Mouse (Mus musculus) liver, adult 2 months (tissue): ENCODE data around the gene Gucy2c. TPM values are rescaled to one million over a fixed set of nuclear protein-coding genes. Genes with fewer than 3 reads are reported as not detected.
A peak's percentile ranks its signal among the peaks of the same experiment; 100 is the strongest.

Experiments
- DNase-seq: peaks from one replicate; pipeline ENCODE4 v3.0.0-alpha.2; 2011; ENCODE audit warnings: low read depth, low spot score; ENCODE audit errors: extremely low read depth
- H3K27ac ChIP-seq: fragments of 200-500 bp; replicated peaks from 2 replicates; pipeline ENCODE4 v1.5.1; 2012; ENCODE audit warnings: low read depth, mild to moderate bottlenecking, control low read depth, inconsistent platforms, low read length; ENCODE audit not compliant: insufficient read depth
- H3K27me3 ChIP-seq: fragments of 200-500 bp; 2 replicates; pipeline ENCODE4 v1.6.1; 2012; ENCODE audit warnings: mild to moderate bottlenecking, moderate library complexity, low read length, inconsistent platforms; ENCODE audit not compliant: control insufficient read depth, insufficient read depth
- H3K36me3 ChIP-seq: fragments of 200-500 bp; 2 replicates; pipeline ENCODE4 v1.6.1; 2012; ENCODE audit warnings: low read length, inconsistent platforms; ENCODE audit not compliant: control insufficient read depth, insufficient read depth
- H3K4me1 ChIP-seq: fragments of 200-500 bp; 2 replicates; pipeline ENCODE4 v1.6.1; 2011; ENCODE audit warnings: low read length; ENCODE audit not compliant: control insufficient read depth, insufficient read depth
- H3K4me3 ChIP-seq: fragments of 200-500 bp; 2 replicates; pipeline ENCODE4 v1.5.1; 2011; ENCODE audit warnings: low read depth, mild to moderate bottlenecking, control low read depth, low read length, moderate library complexity; ENCODE audit not compliant: insufficient read depth
- H3K79me2 ChIP-seq: fragments of 200-500 bp; 2 replicates; pipeline ENCODE4 v1.6.1; 2012; ENCODE audit warnings: inconsistent platforms, mild to moderate bottlenecking, low read length, moderate library complexity; ENCODE audit not compliant: control insufficient read depth, insufficient read depth
- H3K9ac ChIP-seq: fragments of 200-500 bp; 2 replicates; pipeline ENCODE4 v1.6.1; 2012; ENCODE audit warnings: low read depth, mild to moderate bottlenecking, control low read depth, inconsistent platforms, low read length
- CTCF ChIP-seq: fragments of 200-500 bp; IDR thresholded peaks from 2 replicates; pipeline ENCODE4 v1.5.1; 2011; ENCODE audit warnings: low read depth, low read length, control low read depth
- POLR2A ChIP-seq: fragments of 200-500 bp; IDR thresholded peaks from 2 replicates; pipeline ENCODE4 v1.6.1; 2011; ENCODE audit warnings: low read length, control low read depth; ENCODE audit not compliant: insufficient read depth; ENCODE audit errors: extremely low read depth
- WGBS: fragments of 180-500 bp; shearing (Covaris S2); methylation state at CpG from one replicate; pipeline ENCODE4 v1.1.7; 2018; 5-methylcytosine and 5-hydroxymethylcytosine counted together
- polyA plus RNA-seq: library from polyadenylated mRNA; depleted of rRNA; stranded (reverse); fragments of >200 nt; gene quantifications from 2 replicates; pipeline ENCODE4 v1.2.3, GENCODE M21; 2012
- total RNA-seq: library from RNA; depleted of rRNA; stranded (reverse); fragments of >200 nt; gene quantifications from 2 replicates; pipeline ENCODE4 v1.2.3, GENCODE M21; 2014

Gucy2c gene
- total and polyA plus RNA-seq, 2 experiments = 0.55 to 0.56 TPM

- H3K79me2 ChIP-seq = no peaks in the 10 kb centered on the region
- H3K4me1 ChIP-seq = no peaks in the 10 kb centered on the region
- H3K9ac ChIP-seq = no peak overlapping the region
- H3K27ac ChIP-seq = no peak overlapping the region
- H3K36me3 ChIP-seq = no peaks in the 10 kb centered on the region
- DNase-seq = no peak
- no peaks in the 10 kb centered on the region for H3K27me3 ChIP-seq
- 79% methylated on average over 5 of the region's 5 CpGs for WGBS
- no peak overlapping the region for H3K4me3 ChIP-seq
- TF ChIP-seq POLR2A (no peak), CTCF (no peak)
Observed at GRCm38 (mm10) chr6:136685433-136685832, 96.1 kb downstream of the Gucy2c start.

- WGBS = 81% methylated on average over 11 of the region's 11 CpGs
- Histone ChIP-seq H3K4me1 (no peaks in the 10 kb centered on the region), H3K27ac (peak overlapping the region; percentile 39; the same call in 1 of the 2 replicates), H3K79me2 (no peaks in the 10 kb centered on the region), H3K27me3 (no peaks in the 10 kb centered on the region), H3K4me3 (no peak overlapping the region), H3K9ac (no peak overlapping the region), H3K36me3 (no peaks in the 10 kb centered on the region)
- TF ChIP-seq CTCF (no peak), POLR2A (no peak)
- DNase-seq = peak; percentile 31
Observed at GRCm38 (mm10) chr6:136683410-136684334, 97.9 kb downstream of the Gucy2c start.

GRCm38 (mm10) chr6:136679381-136679780 lies 102.2 kb downstream of the Gucy2c start:
- H3K9ac ChIP-seq = no peak overlapping the region
- no peak for DNase-seq

GRCm38 (mm10) chr6:136674935-136675334 lies 106.6 kb downstream of the Gucy2c start:
- no peaks in the 10 kb centered on the region for H3K4me1 ChIP-seq
- no peaks in the 10 kb centered on the region for H3K79me2 ChIP-seq
- H3K9ac ChIP-seq = no peak overlapping the region
- H3K27me3 ChIP-seq = no peaks in the 10 kb centered on the region
- no peak for DNase-seq
- H3K36me3 ChIP-seq = no peaks in the 10 kb centered on the region
- TF ChIP-seq POLR2A (no peak), CTCF (no peak)
- H3K27ac ChIP-seq = no peak overlapping the region
- WGBS = 92% methylated on average over 6 of the region's 6 CpGs
- no peak overlapping the region for H3K4me3 ChIP-seq

More at GRCm38 (mm10) chr6:136679381-136679780, 102.2 kb downstream of the Gucy2c start:
- 31% methylated on average over 2 of the region's 2 CpGs for WGBS
- no peak for TF ChIP-seq POLR2A
- TF ChIP-seq CTCF = no peak
- Histone ChIP-seq H3K4me3 (no peak overlapping the region), H3K36me3 (no peaks in the 10 kb centered on the region), H3K27ac (no peak overlapping the region), H3K79me2 (no peaks in the 10 kb centered on the region), H3K27me3 (no peaks in the 10 kb centered on the region), H3K4me1 (no peaks in the 10 kb centered on the region)

GRCm38 (mm10) chr6:136672467-136672866 lies 109.1 kb downstream of the Gucy2c start:
- no peak overlapping the region for H3K27ac ChIP-seq
- H3K4me1 ChIP-seq = no peaks in the 10 kb centered on the region
- H3K4me3 ChIP-seq = no peak overlapping the region
- no peaks in the 10 kb centered on the region for H3K79me2 ChIP-seq
- WGBS = 51% methylated on average over 7 of the region's 7 CpGs
- H3K27me3 ChIP-seq = no peaks in the 10 kb centered on the region
- H3K9ac ChIP-seq = no peak overlapping the region
- no peak for TF ChIP-seq CTCF
- no peak for TF ChIP-seq POLR2A
- H3K36me3 ChIP-seq = no peaks in the 10 kb centered on the region
- no peak for DNase-seq

- Histone ChIP-seq H3K27me3 (no peaks in the 10 kb centered on the region), H3K4me1 (no peaks in the 10 kb centered on the region), H3K27ac (no peak overlapping the region), H3K9ac (no peak overlapping the region), H3K36me3 (no peaks in the 10 kb centered on the region), H3K4me3 (no peak overlapping the region), H3K79me2 (no peaks in the 10 kb centered on the region)
- TF ChIP-seq POLR2A (no peak), CTCF (no peak)
- DNase-seq = no peak
- WGBS = 77% methylated on average over 5 of the region's 5 CpGs
Observed at GRCm38 (mm10) chr6:136669274-136669673, 112.3 kb downstream of the Gucy2c start.
